Mouse (Mus musculus): ENCODE measurements around the gene Pdik1l.

DNA sequence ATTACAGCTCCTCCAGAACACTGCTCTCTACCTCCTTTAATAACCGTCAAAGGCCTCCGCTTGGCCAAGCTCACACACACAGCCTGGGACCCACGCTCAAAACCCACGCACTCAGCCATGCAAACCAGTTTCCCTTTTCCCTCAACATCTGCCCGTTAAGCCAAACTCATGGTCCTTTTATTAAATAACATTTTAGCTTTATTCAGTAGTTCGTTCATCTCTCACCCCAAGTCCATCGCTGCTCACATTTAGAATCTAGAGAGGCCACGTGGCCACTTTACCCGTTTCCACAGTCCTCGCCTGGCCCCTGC, 36.8 kb downstream of the Pdik1l start:
- TF ChIP-seq CTCF (IDR thresholded peaks at IDR 0.05; ENCODE audit: borderline replicate concordance, control insufficient read depth, extremely low read depth, insufficient read depth, low read length, poor library complexity) (no peak), POLR2A (IDR thresholded peaks at IDR 0.05; ENCODE audit: control insufficient read depth, extremely low read depth, insufficient read depth, low read length, poor library complexity) (no peak)
